Mouse (Mus musculus) MEL (cell line): ENCODE measurements around the gene Cend1. TPM values are rescaled to one million over a fixed set of nuclear protein-coding genes. Genes with fewer than 3 reads are reported as not detected.

Source experiments
- DNase-seq: peaks from one replicate; pipeline ENCODE4 v3.0.0; 2011; ENCODE audit warnings: low read depth, low spot score
- H3K27ac ChIP-seq: 2 replicates; pipeline ENCODE4 v1.5.1; 2012; ENCODE audit warnings: low read depth, mild to moderate bottlenecking, control low read depth, low read length, moderate library complexity; ENCODE audit not compliant: control insufficient read depth
- H3K27me3 ChIP-seq, 2 experiments: fragments of 150-350 bp in 1 of 2; sonication (generic) in 1 of 2; 2 replicates each; pipeline ENCODE4 v1.6.1; 2012; ENCODE audit warnings: low read length in 2 of 2, mild to moderate bottlenecking in 2 of 2, improper control_type of control experiment in 1 of 2, moderate library complexity in 1 of 2; ENCODE audit not compliant: insufficient read depth in 2 of 2, control insufficient read depth in 1 of 2
- H3K36me3 ChIP-seq, 2 experiments: 2 replicates each; pipeline ENCODE4 v1.6.1; 2012 to 2014; ENCODE audit warnings: low read length in 2 of 2, improper control_type of control experiment in 1 of 2, inconsistent platforms in 1 of 2, mild to moderate bottlenecking in 1 of 2; ENCODE audit not compliant: insufficient read depth in 2 of 2, control insufficient read depth in 1 of 2
- H3K4me1 ChIP-seq, 2 experiments: fragments of 150-350 bp in 1 of 2; sonication (generic) in 1 of 2; 2 replicates each; pipeline ENCODE4 v1.6.1; 2012; ENCODE audit warnings: low read length in 2 of 2, improper control_type of control experiment in 1 of 2, mild to moderate bottlenecking in 1 of 2; ENCODE audit not compliant: insufficient read depth in 2 of 2, control insufficient read depth in 1 of 2
- H3K4me3 ChIP-seq, 2 experiments: fragments of 150-350 bp in 1 of 2; sonication (generic) in 1 of 2; 2 replicates each; pipeline ENCODE4 v1.5.1; 2012; ENCODE audit warnings: low read depth in 2 of 2, low read length in 2 of 2, mild to moderate bottlenecking in 2 of 2, moderate library complexity in 2 of 2, control low read depth in 1 of 2, improper control_type of control experiment in 1 of 2; ENCODE audit not compliant: control insufficient read depth in 1 of 2, insufficient read depth in 1 of 2
- H3K79me2 ChIP-seq: 2 replicates; pipeline ENCODE4 v1.6.1; 2012; ENCODE audit warnings: mild to moderate bottlenecking, low read length, moderate library complexity; ENCODE audit not compliant: control insufficient read depth, poor library complexity, insufficient read depth
- H3K9ac ChIP-seq: 2 replicates; pipeline ENCODE4 v1.6.1; 2012; ENCODE audit warnings: low read depth, mild to moderate bottlenecking, control low read depth, low read length, moderate library complexity; ENCODE audit not compliant: control insufficient read depth, poor library complexity, severe bottlenecking
- H3K9me3 ChIP-seq: fragments of 150-350 bp; sonication (generic); replicated peaks from 2 replicates; pipeline ENCODE4 v1.6.1; 2012; ENCODE audit warnings: mild to moderate bottlenecking, low read length, improper control_type of control experiment, moderate library complexity; ENCODE audit not compliant: insufficient read depth
- CHD2 ChIP-seq: IDR thresholded peaks from 2 replicates; pipeline ENCODE4 v1.6.1; 2011; ENCODE audit warnings: low read length, improper control_type of control experiment
- CTCF ChIP-seq, 3 experiments: IDR thresholded peaks in 2 of 3; conservative IDR thresholded peaks in 1 of 3; 2 replicates each; pipeline ENCODE4 v1.5.1; 2011 to 2012; ENCODE audit warnings: low read length in 3 of 3, low read depth in 2 of 3, mild to moderate bottlenecking in 2 of 3, improper control_type of control experiment in 1 of 3, inconsistent platforms in 1 of 3, mixed read lengths in 1 of 3, moderate library complexity in 1 of 3; ENCODE audit not compliant: control insufficient read depth in 1 of 3, insufficient read depth in 1 of 3, poor library complexity in 1 of 3, severe bottlenecking in 1 of 3
- E2F4 ChIP-seq: IDR thresholded peaks from 2 replicates; pipeline ENCODE4 v1.6.1; 2011; ENCODE audit warnings: low read depth, low read length, improper control_type of control experiment, borderline replicate concordance
- EP300 ChIP-seq, 2 experiments: IDR thresholded peaks; 2 replicates each; pipeline ENCODE4 v1.6.1; 2011; ENCODE audit warnings: improper control_type of control experiment in 2 of 2, low read length in 2 of 2, low read depth in 1 of 2, mild to moderate bottlenecking in 1 of 2
- ETS1 ChIP-seq: IDR thresholded peaks from 2 replicates; pipeline ENCODE4 v1.6.1; 2012; ENCODE audit warnings: low read depth, mild to moderate bottlenecking, inconsistent platforms, low read length, improper control_type of control experiment, moderate library complexity
- GABPA ChIP-seq: IDR thresholded peaks from 2 replicates; pipeline ENCODE4 v1.6.1; 2012; ENCODE audit warnings: low read depth, mild to moderate bottlenecking, inconsistent platforms, low read length, improper control_type of control experiment, moderate library complexity
- GATA1 ChIP-seq: IDR thresholded peaks from 2 replicates; pipeline ENCODE4 v1.6.1; 2011; ENCODE audit warnings: low read depth, low read length, improper control_type of control experiment
- HCFC1 ChIP-seq: IDR thresholded peaks from 2 replicates; pipeline ENCODE4 v1.6.1; 2012; ENCODE audit warnings: low read depth, mild to moderate bottlenecking, inconsistent platforms, low read length, improper control_type of control experiment, moderate library complexity
- MAX ChIP-seq: IDR thresholded peaks from 2 replicates; pipeline ENCODE4 v1.6.1; 2011; ENCODE audit warnings: low read length, improper control_type of control experiment
- MAZ ChIP-seq: IDR thresholded peaks from 2 replicates; pipeline ENCODE4 v1.6.1; 2012; ENCODE audit warnings: low read depth, mild to moderate bottlenecking, inconsistent platforms, low read length, improper control_type of control experiment
- MEF2A ChIP-seq: IDR thresholded peaks from 2 replicates; pipeline ENCODE4 v1.6.1; 2014; ENCODE audit warnings: low read depth, mild to moderate bottlenecking, inconsistent platforms, low read length, improper control_type of control experiment; ENCODE audit not compliant: poor library complexity, insufficient replicate concordance, severe bottlenecking; ENCODE audit errors: extremely low read depth
- MXI1 ChIP-seq: IDR thresholded peaks from 2 replicates; pipeline ENCODE4 v1.6.1; 2011; ENCODE audit warnings: mild to moderate bottlenecking, low read depth, low read length, improper control_type of control experiment
- MYB ChIP-seq: IDR thresholded peaks from 2 replicates; pipeline ENCODE4 v1.6.1; 2011; ENCODE audit warnings: mild to moderate bottlenecking, low read depth, low read length, improper control_type of control experiment
- MYC ChIP-seq: IDR thresholded peaks from 2 replicates; pipeline ENCODE4 v1.6.1; 2011; ENCODE audit warnings: low read depth, mild to moderate bottlenecking, low read length, improper control_type of control experiment, moderate library complexity
- NELFE ChIP-seq: IDR thresholded peaks from 2 replicates; pipeline ENCODE4 v1.6.1; 2011; ENCODE audit warnings: low read depth, low read length, improper control_type of control experiment
- NRF1 ChIP-seq: IDR thresholded peaks from 2 replicates; pipeline ENCODE4 v1.6.1; 2014; ENCODE audit warnings: low read depth, mild to moderate bottlenecking, inconsistent platforms, low read length, improper control_type of control experiment, moderate library complexity; ENCODE audit not compliant: poor library complexity, insufficient read depth, severe bottlenecking
- POLR2A ChIP-seq, 2 experiments: IDR thresholded peaks; 2 replicates each; pipeline ENCODE4 v1.6.1; 2011 to 2012; ENCODE audit warnings: low read length in 2 of 2, mild to moderate bottlenecking in 2 of 2, control low read depth in 1 of 2, improper control_type of control experiment in 1 of 2, low read depth in 1 of 2, moderate library complexity in 1 of 2; ENCODE audit not compliant: control insufficient read depth in 1 of 2, insufficient read depth in 1 of 2, poor library complexity in 1 of 2
- POLR2AphosphoS2 ChIP-seq: IDR thresholded peaks from 2 replicates; pipeline ENCODE4 v1.6.1; 2011; ENCODE audit warnings: low read length, improper control_type of control experiment
- POLR2AphosphoS5 ChIP-seq: IDR thresholded peaks from 2 replicates; pipeline ENCODE4 v1.6.1; 2012; ENCODE audit warnings: low read depth, borderline replicate concordance, mild to moderate bottlenecking, inconsistent platforms, low read length, moderate library complexity, mixed read lengths
- RCOR1 ChIP-seq: IDR thresholded peaks from 2 replicates; pipeline ENCODE4 v1.6.1; 2012; ENCODE audit warnings: low read depth, mild to moderate bottlenecking, inconsistent platforms, low read length, improper control_type of control experiment
- SIN3A ChIP-seq: IDR thresholded peaks from 2 replicates; pipeline ENCODE4 v1.6.1; 2012; ENCODE audit warnings: low read length, improper control_type of control experiment, inconsistent platforms
- SMC3 ChIP-seq: IDR thresholded peaks from 2 replicates; pipeline ENCODE4 v1.6.1; 2011; ENCODE audit warnings: low read depth, low read length, improper control_type of control experiment
- TAL1 ChIP-seq: IDR thresholded peaks from 2 replicates; pipeline ENCODE4 v1.6.1; 2012; ENCODE audit warnings: mild to moderate bottlenecking, inconsistent platforms, low read length, moderate library complexity, mixed read lengths
- TBP ChIP-seq: IDR thresholded peaks from 2 replicates; pipeline ENCODE4 v1.8.0; 2011; ENCODE audit warnings: low read depth, low read length, improper control_type of control experiment
- TCF12 ChIP-seq: IDR thresholded peaks from 2 replicates; pipeline ENCODE4 v1.6.1; 2014; ENCODE audit warnings: low read depth, mild to moderate bottlenecking, inconsistent platforms, low read length, improper control_type of control experiment, moderate library complexity
- USF1 ChIP-seq: IDR thresholded peaks from 2 replicates; pipeline ENCODE4 v1.6.1; 2014; ENCODE audit warnings: low read depth, mild to moderate bottlenecking, inconsistent platforms, low read length, improper control_type of control experiment, moderate library complexity
- ZC3H11A ChIP-seq: IDR thresholded peaks from 2 replicates; pipeline ENCODE4 v1.6.1; 2012; ENCODE audit warnings: low read depth, mild to moderate bottlenecking, inconsistent platforms, low read length, improper control_type of control experiment
- ZKSCAN1 ChIP-seq: IDR thresholded peaks from 2 replicates; pipeline ENCODE4 v1.6.1; 2012; ENCODE audit warnings: low read depth, mild to moderate bottlenecking, inconsistent platforms, low read length, improper control_type of control experiment, moderate library complexity
- ZMIZ1 ChIP-seq: IDR thresholded peaks from 2 replicates; pipeline ENCODE4 v1.6.1; 2012; ENCODE audit warnings: low read depth, mild to moderate bottlenecking, inconsistent platforms, low read length, improper control_type of control experiment, moderate library complexity
- polyA plus RNA-seq, 2 experiments: library from polyadenylated mRNA; stranded (reverse) in 1 of 2; unstranded in 1 of 2; fragments of >175 nt in 1 of 2; fragments of >200 nt in 1 of 2; gene quantifications; 2 replicates each; pipeline versions ENCODE4 v1.2.1 to v1.2.4; 2012; ENCODE audit warnings: low replicate concordance in 2 of 2, low read depth in 1 of 2; ENCODE audit not compliant: insufficient read length in 2 of 2, insufficient read depth in 1 of 2, missing spikeins in 1 of 2
- total RNA-seq: library from RNA; depleted of rRNA; stranded (reverse); fragments of 300-350 nt; gene quantifications from 2 replicates; pipeline ENCODE4 v1.2.3, GENCODE M21; 2012

Cend1 gene
- total and polyA plus RNA-seq, 3 experiments, result not detected

- TF ChIP-seq ZKSCAN1 (no peak), MAX (no peak), SMC3 (no peak), POLR2AphosphoS5 (no peak), HCFC1 (no peak; the same call in 1 of the 2 replicates), RCOR1 (no peak), CTCF (IDR thresholded peaks at IDR 0.05 in 2 of 3, conservative IDR thresholded peaks at IDR 0.05 in 1 of 3; ENCODE audit: control insufficient read depth in 1 of 3, insufficient read depth in 1 of 3, low read depth in 2 of 3, low read length in 3 of 3, poor library complexity in 1 of 3, severe bottlenecking in 1 of 3) (peak in 2 of 3 experiments; percentile 28 to 37; a peak in 3 of 6 replicates), POLR2AphosphoS2 (no peak), MAZ (0 out of 2 replicates have a peak, but pooled peaks have one; percentile 39), MYB (no peak), NELFE (no peak), TAL1 (no peak), ZC3H11A (no peak), GABPA (no peak), EP300 (IDR thresholded peaks at IDR 0.05; ENCODE audit: low read depth in 1 of 2, low read length in 2 of 2) (no peak), E2F4 (no peak), MEF2A (no peak), ETS1 (0 out of 2 replicates have a peak, but pooled peaks have one; percentile 28)
- peak; percentile 50 for DNase-seq
- Histone ChIP-seq H3K36me3 (peaks cover 0 to 16% of the 10 kb centered on the region in 2 experiments; a peak in 2 of 4 replicates), H3K4me3 (peak overlapping the region; percentile 95), H3K9me3 (no peaks in the 10 kb centered on the region), H3K4me1 (peaks cover 3 to 22% of the 10 kb centered on the region in 2 experiments; a peak in 3 of 4 replicates), H3K79me2 (peaks cover 51% of the 10 kb centered on the region), H3K27ac (peak overlapping the region; percentile 71), H3K27me3 (no peaks in the 10 kb centered on the region), H3K9ac (peak overlapping the region; percentile 98)
Observed at GRCm38 (mm10) chr7:141476981-141477370, 47.7 kb upstream of the Cend1 start.

GRCm38 (mm10) chr7:141476226-141476980 lies 47.1 kb upstream of the Cend1 start:
- Histone ChIP-seq H3K79me2 (peaks cover 51% of the 10 kb centered on the region), H3K4me1 (peaks cover 3 to 22% of the 10 kb centered on the region in 2 experiments; a peak in 3 of 4 replicates), H3K9ac (peak overlapping the region; percentile 98), H3K27me3 (no peaks in the 10 kb centered on the region), H3K36me3 (peaks cover 0 to 16% of the 10 kb centered on the region in 2 experiments; a peak in 2 of 4 replicates), H3K27ac (peak overlapping the region; percentile 71), H3K4me3 (peak overlapping the region; percentile 95), H3K9me3 (no peaks in the 10 kb centered on the region)
- DNase-seq, result peak; percentile 69
- TF ChIP-seq POLR2AphosphoS5 (no peak), GABPA (no peak), MYC (peak; percentile 98), ETS1 (no peak), NRF1 (peak; percentile 55; the same call in 1 of the 2 replicates), ZMIZ1 (no peak), EP300 (IDR thresholded peaks at IDR 0.05; ENCODE audit: low read depth in 1 of 2, low read length in 2 of 2) (0 out of 4 replicates have a peak, but pooled peaks of 1 of the 2 experiments have one; percentile 25), USF1 (peak; percentile 54; the same call in 1 of the 2 replicates), TBP (no peak), POLR2A (IDR thresholded peaks at IDR 0.05; ENCODE audit: control insufficient read depth in 1 of 2, insufficient read depth in 1 of 2, low read depth in 1 of 2, low read length in 2 of 2, poor library complexity in 1 of 2) (0 out of 4 replicates have a peak, but pooled peaks of 1 of the 2 experiments have one; percentile 4), NELFE (peak; percentile 54; the same call in 1 of the 2 replicates), MYB (no peak), MXI1 (peak; percentile 96), CHD2 (peak; percentile 57; the same call in 1 of the 2 replicates), TAL1 (no peak), MAX (peak; percentile 95), SIN3A (peak; percentile 63), TCF12 (peak; percentile 6; the same call in 1 of the 2 replicates), GATA1 (no peak)
